Mouse (Mus musculus) limb, embryonic 10.5 days (tissue): ENCODE results near the gene Ddx51. TPM values are rescaled to one million over a fixed set of nuclear protein-coding genes. Genes with fewer than 3 reads are reported as not detected.
A peak's percentile ranks its signal among the peaks of the same experiment; 100 is the strongest.

Source experiments
- DNase-seq: peaks from one replicate; pipeline ENCODE4 v3.0.0-alpha.2; 2017; ENCODE audit warnings: low spot score
- H3K27ac ChIP-seq: fragments of 300-500 bp; sonication (generic); 2 replicates; pipeline ENCODE4 v1.5.1; 2016; ENCODE audit warnings: mild to moderate bottlenecking
- H3K27me3 ChIP-seq: fragments of 300-500 bp; sonication (generic); 2 replicates; pipeline ENCODE4 v1.6.1; 2016; ENCODE audit warnings: low read depth, mild to moderate bottlenecking; ENCODE audit not compliant: poor library complexity, severe bottlenecking
- H3K36me3 ChIP-seq: fragments of 300-500 bp; sonication (generic); 2 replicates; pipeline ENCODE4 v1.6.1; 2016; ENCODE audit warnings: mild to moderate bottlenecking, moderate library complexity
- H3K4me1 ChIP-seq: fragments of 300-500 bp; sonication (generic); 2 replicates; pipeline ENCODE4 v1.6.1; 2016
- H3K4me3 ChIP-seq: fragments of 300-500 bp; sonication (generic); 2 replicates; pipeline ENCODE4 v1.5.1; 2016; ENCODE audit warnings: mild to moderate bottlenecking, moderate library complexity
- H3K9me3 ChIP-seq: fragments of 300-500 bp; sonication (generic); replicated peaks from 2 replicates; pipeline ENCODE4 v1.6.1; 2016; ENCODE audit warnings: mild to moderate bottlenecking
- WGBS: fragments of 180-500 bp; shearing (Covaris S2); methylation state at CpG from one replicate; pipeline ENCODE4 v1.1.7; 2016; 5-methylcytosine and 5-hydroxymethylcytosine counted together
- polyA plus RNA-seq: library from polyadenylated mRNA; unstranded; fragments of >200 nt; fragmentation: Nextera tagmentation; extraction: Ambion mirVana; gene quantifications from 2 replicates; pipeline ENCODE4 v1.2.1, GENCODE M21; 2016

Gene Ddx51
- polyA plus RNA-seq, 1 experiment from 2014 or later, result 38.1 TPM

- Histone ChIP-seq H3K4me3 (no peak overlapping the region), H3K27me3 (peaks cover 13% of the 10 kb centered on the region), H3K4me1 (peaks cover 7% of the 10 kb centered on the region), H3K9me3 (no peaks in the 10 kb centered on the region), H3K27ac (no peak overlapping the region), H3K36me3 (no peaks in the 10 kb centered on the region)
- 67% methylated on average over 10 of the region's 10 CpGs for WGBS
- DNase-seq, result no peak
These were observed 25.9 kb upstream of the Ddx51 start for GRCm38 (mm10) chr5:110627351-110627750.

GRCm38 (mm10) chr5:110628156-110628555 is 25.1 kb upstream of the Ddx51 start:
- no peaks in the 10 kb centered on the region for H3K36me3 ChIP-seq
- H3K4me1 ChIP-seq, result peaks cover 7% of the 10 kb centered on the region
- peaks cover 13% of the 10 kb centered on the region for H3K27me3 ChIP-seq
- H3K9me3 ChIP-seq, result no peaks in the 10 kb centered on the region
- WGBS, result 24% methylated on average over 19 of the region's 19 CpGs
- peak overlapping the region; percentile 28 for H3K4me3 ChIP-seq
- DNase-seq, result peak; percentile 41
- peak overlapping the region; percentile 42; the same call in 1 of the 2 replicates for H3K27ac ChIP-seq

- no peaks in the 10 kb centered on the region for H3K9me3 ChIP-seq
- H3K4me1 ChIP-seq, result peaks cover 7% of the 10 kb centered on the region
- H3K36me3 ChIP-seq, result no peaks in the 10 kb centered on the region
- no peak overlapping the region for H3K27ac ChIP-seq
- no peak for DNase-seq
- no peak overlapping the region for H3K4me3 ChIP-seq
- 88% methylated on average over 2 of the region's 2 CpGs for WGBS
- H3K27me3 ChIP-seq, result peaks cover 13% of the 10 kb centered on the region
These were observed 23.6 kb upstream of the Ddx51 start for GRCm38 (mm10) chr5:110629525-110630120.

GRCm38 (mm10) chr5:110635951-110636707 is 17.1 kb upstream of the Ddx51 start:
- H3K27me3 ChIP-seq, result no peaks in the 10 kb centered on the region
- no peaks in the 10 kb centered on the region for H3K9me3 ChIP-seq
- H3K36me3 ChIP-seq, result no peaks in the 10 kb centered on the region
- WGBS, result 45% methylated on average over 6 of the region's 6 CpGs
- peaks cover 5% of the 10 kb centered on the region; the same call in 1 of the 2 replicates for H3K4me1 ChIP-seq
- H3K4me3 ChIP-seq, result no peak overlapping the region
- H3K27ac ChIP-seq, result no peak overlapping the region
- DNase-seq, result no peak

GRCm38 (mm10) chr5:110638306-110639074 is 14.8 kb upstream of the Ddx51 start:
- DNase-seq, result no peak
- 82% methylated on average over 7 of the region's 7 CpGs for WGBS

GRCm38 (mm10) chr5:110639459-110639858 is 13.8 kb upstream of the Ddx51 start:
- Histone ChIP-seq H3K4me3 (no peak overlapping the region), H3K27ac (peak overlapping the region; percentile 64; the same call in 1 of the 2 replicates), H3K9me3 (no peaks in the 10 kb centered on the region), H3K4me1 (peaks cover 5% of the 10 kb centered on the region; the same call in 1 of the 2 replicates), H3K36me3 (0 out of 2 replicates have a peak, but pooled peaks cover 2% of the 10 kb centered on the region), H3K27me3 (no peaks in the 10 kb centered on the region)
- 31% methylated on average over 12 of the region's 12 CpGs for WGBS
- DNase-seq, result peak; percentile 69

More at GRCm38 (mm10) chr5:110638306-110639074, 14.8 kb upstream of the Ddx51 start:
- Histone ChIP-seq H3K36me3 (no peaks in the 10 kb centered on the region), H3K4me1 (peaks cover 5% of the 10 kb centered on the region; the same call in 1 of the 2 replicates), H3K27me3 (no peaks in the 10 kb centered on the region), H3K27ac (no peak overlapping the region), H3K4me3 (no peak overlapping the region), H3K9me3 (no peaks in the 10 kb centered on the region)

GRCm38 (mm10) chr5:110646377-110646776 is 6.9 kb upstream of the Ddx51 start:
- Histone ChIP-seq H3K27ac (no peak overlapping the region), H3K4me1 (no peaks in the 10 kb centered on the region), H3K4me3 (no peak overlapping the region), H3K9me3 (no peaks in the 10 kb centered on the region), H3K27me3 (no peaks in the 10 kb centered on the region), H3K36me3 (peaks cover 67% of the 10 kb centered on the region)
- no peak for DNase-seq

GRCm38 (mm10) chr5:110653686-110654085 is 435 bp downstream of the Ddx51 start:
- DNase-seq, result no peak
- Histone ChIP-seq H3K27me3 (no peaks in the 10 kb centered on the region), H3K9me3 (no peaks in the 10 kb centered on the region), H3K27ac (peak overlapping the region; percentile 88), H3K4me1 (peaks cover 22% of the 10 kb centered on the region), H3K36me3 (peaks cover 78% of the 10 kb centered on the region), H3K4me3 (peak overlapping the region; percentile 99)
- WGBS, result 1% methylated on average over 37 of the region's 37 CpGs

GRCm38 (mm10) chr5:110659682-110660081 is 6.4 kb downstream of the Ddx51 start:
- H3K36me3 ChIP-seq, result peaks cover 97% of the 10 kb centered on the region
- no peak overlapping the region for H3K27ac ChIP-seq
- no peak for DNase-seq
- no peaks in the 10 kb centered on the region for H3K27me3 ChIP-seq
- no peak overlapping the region for H3K4me3 ChIP-seq
- H3K9me3 ChIP-seq, result no peaks in the 10 kb centered on the region
- 0 out of 2 replicates have a peak, but pooled peaks cover 2% of the 10 kb centered on the region for H3K4me1 ChIP-seq

GRCm38 (mm10) chr5:110664041-110664440 is 10.8 kb downstream of the Ddx51 start:
- 87% methylated on average over 2 of the region's 2 CpGs for WGBS
- Histone ChIP-seq H3K27ac (no peak overlapping the region), H3K4me3 (no peak overlapping the region), H3K36me3 (peaks cover 97% of the 10 kb centered on the region), H3K4me1 (no peaks in the 10 kb centered on the region), H3K9me3 (no peaks in the 10 kb centered on the region), H3K27me3 (no peaks in the 10 kb centered on the region)
- no peak for DNase-seq

- Histone ChIP-seq H3K4me1 (no peaks in the 10 kb centered on the region), H3K36me3 (peaks cover 97% of the 10 kb centered on the region), H3K27ac (no peak overlapping the region), H3K4me3 (no peak overlapping the region), H3K9me3 (no peaks in the 10 kb centered on the region), H3K27me3 (no peaks in the 10 kb centered on the region)
- no peak for DNase-seq
- 95% methylated on average over 2 of the region's 2 CpGs for WGBS
These were observed 11.6 kb downstream of the Ddx51 start for GRCm38 (mm10) chr5:110664750-110665269.

GRCm38 (mm10) chr5:110665486-110666121 is 12.4 kb downstream of the Ddx51 start:
- no peak overlapping the region for H3K4me3 ChIP-seq
- H3K27me3 ChIP-seq, result no peaks in the 10 kb centered on the region
- no peaks in the 10 kb centered on the region for H3K9me3 ChIP-seq
- no peak overlapping the region for H3K27ac ChIP-seq
- WGBS, result 72% methylated on average over 6 of the region's 6 CpGs
- H3K4me1 ChIP-seq, result no peaks in the 10 kb centered on the region
- peaks cover 97% of the 10 kb centered on the region for H3K36me3 ChIP-seq
- DNase-seq, result no peak
